Mouse (Mus musculus) kidney, adult 2 months (tissue): ENCODE measurements around the gene Klk4.

ENCODE experiments used
- CTCF ChIP-seq: fragments of 200-500 bp; conservative IDR thresholded peaks from 2 replicates; pipeline ENCODE4 v1.5.1; 2011; ENCODE audit warnings: low read depth, mild to moderate bottlenecking, control low read depth, low read length, moderate library complexity, mixed read lengths; ENCODE audit not compliant: insufficient read depth, insufficient read length
- POLR2A ChIP-seq: fragments of 200-500 bp; IDR thresholded peaks from one replicate; pipeline ENCODE4 v1.6.1; 2011; ENCODE audit warnings: low read depth, low read length, control low read depth

GRCm38 (mm10) chr7:43855709-43856108 lies 25.3 kb upstream of the Klk4 start:
- TF ChIP-seq POLR2A, result no peak
- no peak for TF ChIP-seq CTCF
